Mouse (Mus musculus) hindbrain, embryonic 13.5 days (tissue): ENCODE measurements around the gene Olfr317. TPM values are rescaled to one million over a fixed set of nuclear protein-coding genes. Genes with fewer than 3 reads are reported as not detected.
"Not testable (repeated sequence)": the region's sequence is repeated elsewhere in the genome, so short reads cannot be mapped to it uniquely, and the experiment has no call there.

Experiments
- ATAC-seq: fragments of 200-750 bp; cut with Nextera tagmentation; 2 replicates; pipeline ENCODE4 v1.8.0; 2017; ENCODE audit warnings: moderate TSS enrichment; ENCODE audit not compliant: low FRiP score
- H3K27ac ChIP-seq: fragments of 300-500 bp; sonication (generic); 2 replicates; pipeline ENCODE4 v1.5.1; 2015; ENCODE audit warnings: inconsistent platforms, mild to moderate bottlenecking, moderate library complexity
- H3K27me3 ChIP-seq: fragments of 300-500 bp; sonication (generic); 2 replicates; pipeline ENCODE4 v1.6.1; 2015; ENCODE audit warnings: mild to moderate bottlenecking, inconsistent platforms
- H3K36me3 ChIP-seq: fragments of 300-500 bp; sonication (generic); 2 replicates; pipeline ENCODE4 v1.6.1; 2015; ENCODE audit warnings: mild to moderate bottlenecking, inconsistent platforms
- H3K4me1 ChIP-seq: fragments of 300-500 bp; sonication (generic); replicated peaks from 2 replicates; pipeline ENCODE4 v1.6.1; 2015; ENCODE audit warnings: inconsistent platforms
- H3K4me2 ChIP-seq: fragments of 300-500 bp; sonication (generic); 2 replicates; pipeline ENCODE4 v1.6.1; 2015; ENCODE audit warnings: inconsistent platforms, mild to moderate bottlenecking, moderate library complexity
- H3K4me3 ChIP-seq: fragments of 300-500 bp; sonication (generic); 2 replicates; pipeline ENCODE4 v1.5.1; 2015; ENCODE audit warnings: mild to moderate bottlenecking, inconsistent platforms
- H3K9ac ChIP-seq: fragments of 300-500 bp; sonication (generic); 2 replicates; pipeline ENCODE4 v1.6.1; 2015; ENCODE audit warnings: mild to moderate bottlenecking, inconsistent platforms
- H3K9me3 ChIP-seq: fragments of 300-500 bp; sonication (generic); 2 replicates; pipeline ENCODE4 v1.6.1; 2016; ENCODE audit warnings: inconsistent platforms
- WGBS: fragments of 180-500 bp; shearing (Covaris S2); methylation state at CpG from one replicate; pipeline ENCODE4 v1.1.7; 2015; 5-methylcytosine and 5-hydroxymethylcytosine counted together
- polyA plus RNA-seq: library from polyadenylated mRNA; unstranded; fragments of >200 nt; fragmentation: Nextera tagmentation; extraction: Ambion mirVana; gene quantifications from 2 replicates; pipeline ENCODE4 v1.2.1, GENCODE M21; 2015

Gene Olfr317
- polyA plus RNA-seq, 1 experiment from 2014 or later, result 0.14 TPM

DNA sequence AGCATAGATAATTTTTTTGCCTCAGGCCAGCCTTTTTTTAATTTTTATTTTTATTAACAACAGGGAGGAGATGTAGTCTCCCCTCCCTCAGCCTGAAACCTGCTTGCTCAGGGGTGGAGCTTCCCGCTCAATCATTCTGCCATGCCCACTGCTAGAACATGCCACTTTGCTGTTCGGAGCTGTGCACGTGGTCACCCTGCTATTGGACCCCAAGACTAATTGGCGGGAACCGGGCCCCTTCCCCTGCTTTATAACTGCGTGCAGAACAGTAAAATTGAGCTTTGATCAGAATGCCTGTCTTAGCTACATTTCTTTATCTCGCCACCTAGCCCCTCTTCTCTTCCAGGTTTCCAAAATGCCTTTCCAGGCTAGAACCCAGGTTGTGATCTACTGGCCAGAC lies 21.3 kb downstream of the Olfr317 start:
- not testable (repeated sequence) for H3K4me3 ChIP-seq, H3K27me3 ChIP-seq, H3K9me3 ChIP-seq, H3K9ac ChIP-seq, H3K36me3 ChIP-seq, H3K4me2 ChIP-seq, ATAC-seq, H3K4me1 ChIP-seq, H3K27ac ChIP-seq
- 94% methylated on average over 7 of the region's 7 CpGs for WGBS

GRCm38 (mm10) chr11:58709086-58709485 lies 29.9 kb downstream of the Olfr317 start:
- no peaks in the 10 kb centered on the region for H3K27me3 ChIP-seq
- no peak overlapping the region for H3K4me3 ChIP-seq
- no peaks in the 10 kb centered on the region for H3K9me3 ChIP-seq
- WGBS, result 82% methylated on average over 11 of the region's 11 CpGs
- no peaks in the 10 kb centered on the region for H3K36me3 ChIP-seq
- H3K4me1 ChIP-seq, result no peaks in the 10 kb centered on the region
- H3K27ac ChIP-seq, result no peak overlapping the region
- no peak for ATAC-seq
- H3K4me2 ChIP-seq, result no peak overlapping the region
- no peak overlapping the region for H3K9ac ChIP-seq

- Histone ChIP-seq H3K36me3 (no peaks in the 10 kb centered on the region), H3K27me3 (no peaks in the 10 kb centered on the region), H3K4me1 (no peaks in the 10 kb centered on the region), H3K9me3 (peaks cover 12% of the 10 kb centered on the region), H3K9ac (no peak within 1 kb of the TSS), H3K4me2 (no peak within 1 kb of the TSS), H3K27ac (no peak within 1 kb of the TSS), H3K4me3 (no peak within 1 kb of the TSS)
- WGBS, result 91% methylated on average over 3 of the region's 3 CpGs
- ATAC-seq, result no peak
These were observed 40.1 kb downstream of the Olfr317 start, which contains the start of gene Olfr319 for GRCm38 (mm10) chr11:58698862-58699261. Gene Olfr319 (plus strand): TSS chr11:58699162.

Other genes with a start within 250 kb of the Olfr317 start
- not detected in 2 replicates for gene Olfr332, start 246.7 kb downstream of the Olfr317 start, polyA plus RNA-seq
- not detected in 2 replicates for gene Olfr331, start 236.6 kb downstream of the Olfr317 start, polyA plus RNA-seq
- not detected in 2 replicates for gene Olfr330, start 204.4 kb downstream of the Olfr317 start, polyA plus RNA-seq
- not detected in 2 replicates for gene Olfr329-ps, start 192.8 kb downstream of the Olfr317 start, polyA plus RNA-seq
- gene Olfr328, start 183.6 kb downstream of the Olfr317 start, polyA plus RNA-seq, result 0.09 TPM in 1 of 2 replicates, not detected in the other
- not detected in 2 replicates for gene Olfr224, start 168.7 kb downstream of the Olfr317 start, polyA plus RNA-seq
- not detected in 2 replicates for gene Olfr325, start 161.5 kb downstream of the Olfr317 start, polyA plus RNA-seq
- not detected in 2 replicates for gene Olfr324, start 144.1 kb downstream of the Olfr317 start, polyA plus RNA-seq
- not detected in 2 replicates for gene 2210407C18Rik, start 123.1 kb downstream of the Olfr317 start, polyA plus RNA-seq
- gene Olfr323, start 108.7 kb downstream of the Olfr317 start, polyA plus RNA-seq, result not detected in 2 replicates
- gene Trim58, start 98.7 kb downstream of the Olfr317 start, polyA plus RNA-seq, result 0.14 and 0.19 TPM in 2 replicates
- not detected in 2 replicates for gene Olfr322, start 80.4 kb downstream of the Olfr317 start, polyA plus RNA-seq
- not detected in 2 replicates for gene Olfr320, start 58.1 kb downstream of the Olfr317 start, polyA plus RNA-seq
- gene Olfr319, start 40.0 kb downstream of the Olfr317 start, polyA plus RNA-seq, result not detected in 2 replicates
- gene Olfr318, start 15.2 kb downstream of the Olfr317 start, polyA plus RNA-seq, result not detected in 2 replicates
- not detected in 2 replicates for gene Olfr316, start 13.5 kb upstream of the Olfr317 start, polyA plus RNA-seq
- gene Olfr315, start 34.0 kb upstream of the Olfr317 start, polyA plus RNA-seq, result not detected in 2 replicates
- not detected in 2 replicates for gene Olfr314, start 43.7 kb upstream of the Olfr317 start, polyA plus RNA-seq
- 9.2 and 10.8 TPM in 2 replicates for gene Fam183b, start 62.7 kb upstream of the Olfr317 start, polyA plus RNA-seq
- gene Olfr313, start 75.8 kb upstream of the Olfr317 start, polyA plus RNA-seq, result not detected in 2 replicates
- gene Olfr312, start 90.0 kb upstream of the Olfr317 start, polyA plus RNA-seq, result not detected in 2 replicates
- not detected in 2 replicates for gene Olfr311, start 100.0 kb upstream of the Olfr317 start, polyA plus RNA-seq
- 21.3 and 22.8 TPM in 2 replicates for gene Gm12258, start 107.9 kb upstream of the Olfr317 start, polyA plus RNA-seq
- gene 2810021J22Rik, start 128.0 kb upstream of the Olfr317 start, polyA plus RNA-seq, result 11.5 and 12.9 TPM in 2 replicates
- gene Zfp39, start 165.0 kb upstream of the Olfr317 start, polyA plus RNA-seq, result 5.0 and 5.7 TPM in 2 replicates
- gene Btnl10, start 178.7 kb upstream of the Olfr317 start, polyA plus RNA-seq, result not detected in 2 replicates
- 522 and 540 TPM in 2 replicates for gene Rnf187, start 199.7 kb upstream of the Olfr317 start, polyA plus RNA-seq
- gene Hist3h2ba, start 209.7 kb upstream of the Olfr317 start, polyA plus RNA-seq, result 285 and 298 TPM in 2 replicates
- 138 and 142 TPM in 2 replicates for gene Hist3h2a, start 215.5 kb upstream of the Olfr317 start, polyA plus RNA-seq
- 1.6 TPM in 2 replicates for gene Trim17, start 215.5 kb upstream of the Olfr317 start, polyA plus RNA-seq
- 20.8 and 21.8 TPM in 2 replicates for gene Trim11, start 238.9 kb upstream of the Olfr317 start, polyA plus RNA-seq